Mouse (Mus musculus) liver, embryonic 16.5 days (tissue): ENCODE data around the gene Tiam2. TPM values are rescaled to one million over a fixed set of nuclear protein-coding genes. Genes with fewer than 3 reads are reported as not detected.
A peak's percentile ranks its signal among the peaks of the same experiment; 100 is the strongest.

Experiments used
- ATAC-seq: fragments of 200-750 bp; cut with Nextera tagmentation; 2 replicates; pipeline ENCODE4 v1.8.0; 2017; ENCODE audit warnings: low read depth, mild to moderate bottlenecking, moderate number of reproducible peaks, moderate library complexity
- H3K27ac ChIP-seq: fragments of 300-500 bp; sonication (generic); 2 replicates; pipeline ENCODE4 v1.5.1; 2014; ENCODE audit warnings: mild to moderate bottlenecking, low read length
- H3K27me3 ChIP-seq: fragments of 300-500 bp; sonication (generic); 2 replicates; pipeline ENCODE4 v1.6.1; 2014; ENCODE audit warnings: low read depth, low read length, mixed read lengths; ENCODE audit not compliant: control insufficient read depth, insufficient read depth
- H3K36me3 ChIP-seq: fragments of 300-500 bp; sonication (generic); 2 replicates; pipeline ENCODE4 v1.6.1; 2014; ENCODE audit warnings: mild to moderate bottlenecking; ENCODE audit not compliant: control insufficient read depth, insufficient read depth
- H3K4me1 ChIP-seq: fragments of 300-500 bp; sonication (generic); 2 replicates; pipeline ENCODE4 v1.6.1; 2014; ENCODE audit warnings: low read depth, low read length, mixed read lengths; ENCODE audit not compliant: control insufficient read depth
- H3K4me2 ChIP-seq: fragments of 300-500 bp; sonication (generic); 2 replicates; pipeline ENCODE4 v1.6.1; 2014; ENCODE audit warnings: low read depth, low read length, mixed read lengths
- H3K4me3 ChIP-seq: fragments of 300-500 bp; sonication (generic); 2 replicates; pipeline ENCODE4 v1.5.1; 2014; ENCODE audit warnings: low read depth, mild to moderate bottlenecking, low read length
- H3K9ac ChIP-seq: fragments of 300-500 bp; sonication (generic); 2 replicates; pipeline ENCODE4 v1.6.1; 2014; ENCODE audit warnings: low read depth, low read length
- H3K9me3 ChIP-seq: fragments of 300-500 bp; sonication (generic); replicated peaks from 2 replicates; pipeline ENCODE4 v1.6.1; 2016; ENCODE audit warnings: low read length; ENCODE audit not compliant: control insufficient read depth
- WGBS: fragments of 180-500 bp; shearing (Covaris S2); extraction: QIAGEN DNeasy Blood & Tissue Kit; methylation state at CpG from one replicate; pipeline ENCODE4 v1.1.7; 2014; ENCODE audit not compliant: insufficient replicate concordance; 5-methylcytosine and 5-hydroxymethylcytosine counted together
- polyA plus RNA-seq: library from polyadenylated mRNA; unstranded; fragments of >200 nt; fragmentation: Nextera tagmentation; extraction: Ambion mirVana; gene quantifications from 2 replicates; pipeline ENCODE4 v1.2.1, GENCODE M21; 2015

Tiam2 gene
- polyA plus RNA-seq, 1 experiment from 2014 or later: 0.86 TPM

- Histone ChIP-seq H3K4me3 (no peak overlapping the region), H3K36me3 (no peaks in the 10 kb centered on the region)
These were observed 173.7 kb downstream of the Tiam2 start for GRCm38 (mm10) chr17:3500076-3500475.

GRCm38 (mm10) chr17:3500936-3501335, 174.6 kb downstream of the Tiam2 start:
- no peaks in the 10 kb centered on the region for H3K27me3 ChIP-seq
- H3K4me3 ChIP-seq: no peak overlapping the region
- no peaks in the 10 kb centered on the region for H3K36me3 ChIP-seq
- 57% methylated on average over 4 of the region's 4 CpGs for WGBS
- H3K9ac ChIP-seq: no peak overlapping the region
- H3K4me2 ChIP-seq: no peak overlapping the region
- no peaks in the 10 kb centered on the region for H3K9me3 ChIP-seq
- H3K27ac ChIP-seq: no peak overlapping the region
- no peak for ATAC-seq
- H3K4me1 ChIP-seq: no peaks in the 10 kb centered on the region

More at GRCm38 (mm10) chr17:3500076-3500475, 173.7 kb downstream of the Tiam2 start:
- ATAC-seq: no peak
- no peaks in the 10 kb centered on the region for H3K27me3 ChIP-seq
- H3K4me2 ChIP-seq: no peak overlapping the region
- 74% methylated on average over 6 of the region's 6 CpGs for WGBS
- H3K9me3 ChIP-seq: no peaks in the 10 kb centered on the region
- no peak overlapping the region for H3K27ac ChIP-seq
- no peak overlapping the region for H3K9ac ChIP-seq
- H3K4me1 ChIP-seq: no peaks in the 10 kb centered on the region

- 38% methylated on average over 1 of the region's 1 CpGs for WGBS
- Histone ChIP-seq H3K9me3 (no peaks in the 10 kb centered on the region), H3K27ac (no peak overlapping the region), H3K27me3 (no peaks in the 10 kb centered on the region), H3K4me2 (no peak overlapping the region), H3K4me1 (no peaks in the 10 kb centered on the region), H3K4me3 (no peak overlapping the region), H3K36me3 (no peaks in the 10 kb centered on the region), H3K9ac (no peak overlapping the region)
- no peak for ATAC-seq
These were observed 179.3 kb downstream of the Tiam2 start for GRCm38 (mm10) chr17:3505711-3506110.

- no peaks in the 10 kb centered on the region for H3K9me3 ChIP-seq
- 54% methylated on average over 8 of the region's 8 CpGs for WGBS
- no peak overlapping the region for H3K9ac ChIP-seq
- H3K27ac ChIP-seq: no peak overlapping the region
- no peaks in the 10 kb centered on the region for H3K4me1 ChIP-seq
- no peaks in the 10 kb centered on the region for H3K27me3 ChIP-seq
- no peaks in the 10 kb centered on the region for H3K36me3 ChIP-seq
- no peak overlapping the region for H3K4me2 ChIP-seq
- no peak for ATAC-seq
- no peak overlapping the region for H3K4me3 ChIP-seq
These were observed 180.1 kb downstream of the Tiam2 start for GRCm38 (mm10) chr17:3506508-3506907.

GRCm38 (mm10) chr17:3509841-3510240, 183.5 kb downstream of the Tiam2 start:
- H3K36me3 ChIP-seq: no peaks in the 10 kb centered on the region
- H3K9me3 ChIP-seq: no peaks in the 10 kb centered on the region
- H3K9ac ChIP-seq: no peak overlapping the region
- no peaks in the 10 kb centered on the region for H3K4me1 ChIP-seq
- H3K4me2 ChIP-seq: no peak overlapping the region
- H3K27me3 ChIP-seq: no peaks in the 10 kb centered on the region
- WGBS: 16% methylated on average over 1 of the region's 1 CpGs
- no peak overlapping the region for H3K27ac ChIP-seq
- H3K4me3 ChIP-seq: no peak overlapping the region
- 0 out of 2 replicates have a peak, but pooled peaks have one; percentile 35 for ATAC-seq

- H3K9me3 ChIP-seq: no peaks in the 10 kb centered on the region
- no peak overlapping the region for H3K9ac ChIP-seq
- H3K27me3 ChIP-seq: no peaks in the 10 kb centered on the region
- no peak overlapping the region for H3K4me3 ChIP-seq
- no peaks in the 10 kb centered on the region for H3K4me1 ChIP-seq
- ATAC-seq: no peak
- no peak overlapping the region for H3K27ac ChIP-seq
- no peaks in the 10 kb centered on the region for H3K36me3 ChIP-seq
- 57% methylated on average over 5 of the region's 5 CpGs for WGBS
- H3K4me2 ChIP-seq: no peak overlapping the region
These were observed 187.9 kb downstream of the Tiam2 start for GRCm38 (mm10) chr17:3514316-3514715.

GRCm38 (mm10) chr17:3515851-3516250, 189.5 kb downstream of the Tiam2 start:
- ATAC-seq: no peak

GRCm38 (mm10) chr17:3516406-3516805, 190.0 kb downstream of the Tiam2 start:
- no peaks in the 10 kb centered on the region for H3K36me3 ChIP-seq
- no peak overlapping the region for H3K4me3 ChIP-seq
- no peak overlapping the region for H3K4me2 ChIP-seq
- no peak for ATAC-seq
- no peak overlapping the region for H3K27ac ChIP-seq
- 73% methylated on average over 9 of the region's 9 CpGs for WGBS
- no peak overlapping the region for H3K9ac ChIP-seq
- H3K4me1 ChIP-seq: no peaks in the 10 kb centered on the region
- H3K9me3 ChIP-seq: no peaks in the 10 kb centered on the region
- H3K27me3 ChIP-seq: no peaks in the 10 kb centered on the region

More at GRCm38 (mm10) chr17:3515851-3516250, 189.5 kb downstream of the Tiam2 start:
- Histone ChIP-seq H3K9ac (no peak overlapping the region), H3K4me3 (no peak overlapping the region), H3K9me3 (no peaks in the 10 kb centered on the region), H3K4me2 (no peak overlapping the region), H3K27me3 (no peaks in the 10 kb centered on the region), H3K36me3 (no peaks in the 10 kb centered on the region), H3K4me1 (no peaks in the 10 kb centered on the region), H3K27ac (no peak overlapping the region)
- 75% methylated on average over 8 of the region's 8 CpGs for WGBS

GRCm38 (mm10) chr17:3520344-3520743, 194.0 kb downstream of the Tiam2 start:
- H3K4me1 ChIP-seq: no peaks in the 10 kb centered on the region
- H3K4me2 ChIP-seq: no peak overlapping the region
- no peaks in the 10 kb centered on the region for H3K9me3 ChIP-seq
- H3K27ac ChIP-seq: no peak overlapping the region
- 63% methylated on average over 5 of the region's 5 CpGs for WGBS
- ATAC-seq: no peak
- H3K4me3 ChIP-seq: no peak overlapping the region
- no peaks in the 10 kb centered on the region for H3K27me3 ChIP-seq
- H3K9ac ChIP-seq: no peak overlapping the region
- no peaks in the 10 kb centered on the region for H3K36me3 ChIP-seq
